Mouse (Mus musculus): Measurements from ENCODE around the gene Mfsd12. TPM values are rescaled to one million over a fixed set of nuclear protein-coding genes. Genes with fewer than 3 reads are reported as not detected.
A peak's percentile ranks its signal among the peaks of the same experiment; 100 is the strongest.

Mfsd12 gene
- polyA plus RNA-seq, 1 experiment from 2014 or later: 8.4 TPM

DNA sequence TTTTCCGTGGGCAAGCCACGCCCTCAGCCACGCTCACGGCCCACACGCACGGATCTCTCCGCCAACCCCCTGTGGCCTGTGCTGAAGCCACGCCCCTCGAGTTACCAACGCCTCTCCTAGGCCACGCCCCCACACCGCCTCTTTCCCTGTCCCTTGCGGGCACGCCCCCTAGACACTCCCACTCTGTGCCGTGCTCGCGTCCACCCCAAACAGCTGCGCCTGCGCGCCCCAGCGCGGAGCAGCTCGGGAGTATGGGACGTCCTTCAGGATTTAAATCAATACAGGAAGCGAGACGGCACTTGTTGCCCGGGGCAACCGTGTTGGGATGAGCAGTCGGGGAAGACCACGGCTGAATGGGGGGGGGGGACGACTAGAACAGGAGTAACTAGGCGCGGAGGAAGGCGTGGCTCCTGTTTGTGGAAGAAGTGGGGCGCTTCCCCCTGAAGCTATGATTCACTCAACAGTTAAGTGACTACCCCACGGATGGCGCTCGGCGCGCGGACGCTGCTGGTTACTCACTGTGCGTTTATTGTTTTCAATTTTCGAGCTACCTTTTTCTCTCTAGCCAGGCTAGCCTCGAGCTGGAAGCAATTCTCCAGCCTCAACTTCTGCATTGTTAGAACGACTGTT lies 21.4 kb downstream of the Mfsd12 start:
- H3K4me2 ChIP-seq: peak overlapping the region; percentile 53
- H3K36me3 ChIP-seq (replicated peaks): peaks cover 22% of the 10 kb centered on the region
- peak; percentile 96 for ATAC-seq (ENCODE audit: low FRiP score)
- peak overlapping the region; percentile 97 for H3K9ac ChIP-seq
- peaks cover 28% of the 10 kb centered on the region for H3K4me1 ChIP-seq
- under 1% methylated on average over 46 of the region's 46 CpGs for WGBS
- no peaks in the 10 kb centered on the region for H3K9me3 ChIP-seq
- H3K4me3 ChIP-seq (replicated peaks): peak overlapping the region; percentile 88
- 0 out of 2 replicates have a peak, but pooled peaks cover 5% of the 10 kb centered on the region for H3K27me3 ChIP-seq
- H3K27ac ChIP-seq: peak overlapping the region; percentile 82

DNA sequence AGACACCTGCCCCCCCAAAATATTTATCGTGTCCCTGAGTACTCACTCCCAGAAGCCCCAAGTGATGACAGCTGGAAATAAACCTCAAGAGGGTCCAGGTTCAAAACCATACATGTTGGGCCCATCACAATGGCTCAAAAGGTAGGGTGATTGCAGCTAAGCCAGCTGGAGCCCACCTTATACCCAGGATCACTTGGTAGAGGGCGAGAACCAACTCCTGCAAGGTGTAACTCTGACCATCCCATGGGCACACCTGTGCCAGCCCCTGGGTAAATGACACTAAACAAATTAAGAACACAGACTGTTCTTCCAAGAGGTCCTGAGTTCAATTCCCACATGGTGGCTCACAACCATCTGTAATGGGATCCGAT lies 21.9 kb downstream of the Mfsd12 start:
- peak overlapping the region; percentile 82 for H3K27ac ChIP-seq
- peak overlapping the region; percentile 26 for H3K9ac ChIP-seq
- H3K27me3 ChIP-seq: 0 out of 2 replicates have a peak, but pooled peaks cover 5% of the 10 kb centered on the region
- no peaks in the 10 kb centered on the region for H3K9me3 ChIP-seq
- peaks cover 28% of the 10 kb centered on the region for H3K4me1 ChIP-seq
- H3K36me3 ChIP-seq (replicated peaks): peaks cover 17% of the 10 kb centered on the region
- peak overlapping the region; percentile 88 for H3K4me3 ChIP-seq (replicated peaks)
- ATAC-seq (ENCODE audit: low FRiP score): no peak
- H3K4me2 ChIP-seq: peak overlapping the region; percentile 53
- WGBS: 56% methylated on average over 3 of the region's 3 CpGs

DNA sequence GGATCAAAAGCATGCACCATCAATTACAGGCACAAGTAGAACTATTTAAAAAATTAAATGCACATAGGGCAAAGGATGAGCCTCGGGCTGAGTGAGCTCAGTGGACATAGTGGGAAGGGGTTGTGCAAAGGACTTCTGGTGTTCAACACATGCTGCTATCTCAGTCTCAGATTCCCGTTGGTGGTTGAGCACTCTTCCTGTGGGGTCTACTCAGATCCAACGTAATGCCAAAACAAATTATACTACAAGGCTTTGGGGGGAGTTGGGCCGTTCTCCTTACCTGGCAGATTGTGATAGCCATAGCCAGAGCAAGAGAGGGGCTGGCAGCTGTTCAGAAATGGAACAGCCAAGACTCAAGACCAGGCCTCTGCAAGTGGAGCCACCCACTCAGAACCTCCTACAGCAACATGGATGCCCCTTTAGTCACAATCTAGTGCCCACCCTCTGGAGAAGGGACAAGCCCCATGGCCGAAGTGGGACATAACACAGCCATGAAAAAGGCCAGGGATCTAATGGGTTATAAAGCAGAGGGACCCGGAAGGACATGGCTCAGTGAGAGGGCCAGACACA lies 22.6 kb downstream of the Mfsd12 start:
- Histone ChIP-seq H3K4me2 (no peak overlapping the region), H3K9me3 (no peaks in the 10 kb centered on the region), H3K4me1 (peaks cover 30% of the 10 kb centered on the region), H3K4me3 (replicated peaks) (no peak overlapping the region), H3K27me3 (0 out of 2 replicates have a peak, but pooled peaks cover 5% of the 10 kb centered on the region), H3K9ac (no peak overlapping the region), H3K36me3 (replicated peaks) (peaks cover 12% of the 10 kb centered on the region), H3K27ac (no peak overlapping the region)
- no peak for ATAC-seq (ENCODE audit: low FRiP score)
- 92% methylated on average over 6 of the region's 6 CpGs for WGBS

DNA sequence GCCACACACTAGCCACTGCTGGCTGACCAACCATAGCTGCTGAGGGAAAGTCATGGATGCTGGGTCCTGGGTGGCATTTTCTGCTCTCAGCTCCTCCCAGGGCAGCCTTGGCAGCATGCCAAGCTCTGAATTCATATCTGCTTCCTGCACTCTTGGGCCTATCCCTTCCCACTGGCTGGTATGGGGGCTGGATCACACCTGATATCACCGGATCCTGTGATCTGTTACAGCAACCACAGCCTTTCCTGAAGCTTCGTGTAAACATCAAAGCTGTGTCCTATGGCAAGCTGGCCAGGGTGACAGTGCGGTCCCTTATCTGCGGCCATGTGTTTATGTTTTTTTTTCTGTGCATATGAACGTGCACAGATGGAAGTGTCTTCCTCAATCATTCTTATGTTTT lies 24.7 kb downstream of the Mfsd12 start:
- Histone ChIP-seq H3K4me2 (no peak overlapping the region), H3K36me3 (replicated peaks) (peaks cover 15% of the 10 kb centered on the region), H3K4me1 (peaks cover 27% of the 10 kb centered on the region), H3K4me3 (replicated peaks) (no peak overlapping the region), H3K9ac (no peak overlapping the region), H3K27me3 (0 out of 2 replicates have a peak, but pooled peaks cover 5% of the 10 kb centered on the region), H3K9me3 (no peaks in the 10 kb centered on the region), H3K27ac (no peak overlapping the region)
- ATAC-seq (ENCODE audit: low FRiP score): no peak
- 85% methylated on average over 5 of the region's 5 CpGs for WGBS

DNA sequence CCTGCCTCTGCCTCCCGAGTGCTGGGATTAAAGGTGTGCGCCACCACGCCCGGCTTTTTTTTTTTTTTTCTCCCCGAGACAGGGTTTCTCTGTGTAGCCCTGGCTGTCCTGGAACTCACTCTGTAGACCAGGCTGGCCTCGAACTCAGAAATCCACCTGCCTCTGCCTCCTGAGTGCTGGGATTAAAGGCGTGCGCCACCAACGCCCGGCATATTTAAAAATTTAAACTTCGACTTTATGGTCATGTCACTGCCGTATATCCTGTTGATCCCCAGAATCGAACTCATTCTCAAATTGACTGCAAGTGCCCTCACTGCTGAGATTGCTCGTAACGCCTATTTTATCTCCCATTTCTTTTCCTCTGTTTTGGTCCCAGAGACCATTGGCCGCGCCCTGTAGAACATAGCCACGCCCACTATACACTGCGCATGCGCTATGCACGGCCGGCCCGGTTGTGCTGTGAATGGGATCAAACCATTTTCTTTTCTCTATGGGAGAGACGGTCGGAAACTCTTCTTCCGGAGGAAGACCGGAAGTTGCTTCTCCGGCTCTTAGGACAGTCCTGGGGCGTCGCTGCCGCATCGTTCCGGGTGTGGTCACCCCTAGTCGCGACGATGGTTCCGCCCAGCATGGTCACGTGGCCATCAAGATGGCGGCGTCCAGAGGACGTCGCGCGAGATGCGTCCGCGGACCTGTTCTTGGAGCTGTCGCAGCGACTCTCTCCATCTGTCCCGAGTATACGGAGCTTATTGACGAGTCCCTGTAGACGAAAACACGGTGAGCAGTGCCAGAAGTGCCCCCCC lies 26.7 kb downstream of the Mfsd12 start, which contains the start of the genes Dohh and Gm48551:
Dohh (plus strand) TSS at position 627 of the 803 bp plus-strand sequence.
Gm48551 (plus strand) TSS at position 665 of the 803 bp plus-strand sequence.
- peak within 1 kb of the TSS; percentile 80 for H3K27ac ChIP-seq
- ATAC-seq (ENCODE audit: low FRiP score): peak; percentile 95
- peak within 1 kb of the TSS; percentile 93 for H3K4me2 ChIP-seq
- H3K4me3 ChIP-seq (replicated peaks): peak within 1 kb of the TSS; percentile 77
- WGBS: 8% methylated on average over 53 of the region's 54 CpGs
- 0 out of 2 replicates have a peak, but pooled peaks cover 5% of the 10 kb centered on the region for H3K27me3 ChIP-seq
- H3K36me3 ChIP-seq (replicated peaks): peaks cover 31% of the 10 kb centered on the region
- H3K9ac ChIP-seq: peak within 1 kb of the TSS; percentile 81
- H3K9me3 ChIP-seq: no peaks in the 10 kb centered on the region
- H3K4me1 ChIP-seq: peaks cover 18% of the 10 kb centered on the region

DNA sequence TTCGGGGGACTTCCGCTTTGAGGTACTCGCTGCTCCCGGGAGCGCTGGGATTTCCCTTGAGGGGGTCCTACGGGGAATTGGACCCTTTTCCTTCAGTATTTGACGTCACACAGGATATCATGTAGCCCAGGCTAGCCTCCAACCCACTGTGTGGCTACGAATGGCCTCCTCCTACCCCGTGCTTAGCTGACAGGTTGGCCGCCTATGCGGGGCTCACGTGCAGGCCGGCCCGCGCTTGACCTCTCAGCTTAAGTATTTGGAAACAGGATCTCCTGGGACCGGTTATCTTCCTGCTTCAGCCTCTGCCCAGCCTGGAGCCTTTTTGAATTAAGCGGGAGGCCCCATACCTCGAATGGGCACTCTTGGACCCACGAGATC lies 27.3 kb downstream of the Mfsd12 start:
- Histone ChIP-seq H3K9ac (peak overlapping the region; percentile 81), H3K27ac (peak overlapping the region; percentile 80), H3K4me3 (replicated peaks) (peak overlapping the region; percentile 77), H3K4me1 (peaks cover 20% of the 10 kb centered on the region), H3K27me3 (0 out of 2 replicates have a peak, but pooled peaks cover 5% of the 10 kb centered on the region), H3K4me2 (peak overlapping the region; percentile 93), H3K36me3 (replicated peaks) (peaks cover 31% of the 10 kb centered on the region), H3K9me3 (no peaks in the 10 kb centered on the region)
- peak; percentile 39 for ATAC-seq (ENCODE audit: low FRiP score)
- WGBS: under 1% methylated on average over 19 of the region's 19 CpGs

DNA sequence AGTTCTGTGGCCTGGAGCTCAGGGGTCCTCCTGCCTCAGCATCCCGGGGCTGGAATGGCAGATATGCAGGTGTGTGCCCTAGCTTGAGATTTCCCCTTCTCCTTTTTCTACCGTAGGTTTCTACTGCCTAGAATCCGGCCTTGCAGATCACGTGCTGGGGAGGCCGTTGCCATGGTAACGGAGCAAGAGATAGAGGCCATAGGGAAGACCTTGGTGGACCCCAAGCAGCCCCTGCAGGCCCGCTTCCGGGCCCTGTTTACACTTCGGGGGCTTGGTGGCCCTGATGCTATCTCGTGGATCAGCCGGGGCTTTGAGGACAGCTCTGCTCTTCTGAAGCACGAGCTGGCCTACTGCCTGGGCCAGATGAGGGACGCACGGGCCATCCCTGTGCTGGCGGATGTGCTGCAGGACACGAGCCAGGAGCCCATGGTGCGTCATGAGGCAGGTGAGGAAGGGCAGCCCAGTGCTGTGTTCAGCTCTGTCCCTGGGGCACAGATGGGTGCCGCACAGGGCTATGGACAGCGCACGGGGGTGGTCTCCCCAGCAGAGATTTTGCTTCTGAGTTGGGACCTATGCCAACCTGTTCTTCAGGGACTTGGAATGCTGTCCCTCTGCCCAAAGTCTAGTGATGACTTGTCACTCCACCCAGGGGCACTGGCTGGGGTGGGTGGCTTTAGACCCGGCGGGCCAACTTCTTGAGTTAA lies 28.5 kb downstream of the Mfsd12 start:
- Histone ChIP-seq H3K4me3 (replicated peaks) (peak overlapping the region; percentile 77), H3K9ac (no peak overlapping the region)

DNA sequence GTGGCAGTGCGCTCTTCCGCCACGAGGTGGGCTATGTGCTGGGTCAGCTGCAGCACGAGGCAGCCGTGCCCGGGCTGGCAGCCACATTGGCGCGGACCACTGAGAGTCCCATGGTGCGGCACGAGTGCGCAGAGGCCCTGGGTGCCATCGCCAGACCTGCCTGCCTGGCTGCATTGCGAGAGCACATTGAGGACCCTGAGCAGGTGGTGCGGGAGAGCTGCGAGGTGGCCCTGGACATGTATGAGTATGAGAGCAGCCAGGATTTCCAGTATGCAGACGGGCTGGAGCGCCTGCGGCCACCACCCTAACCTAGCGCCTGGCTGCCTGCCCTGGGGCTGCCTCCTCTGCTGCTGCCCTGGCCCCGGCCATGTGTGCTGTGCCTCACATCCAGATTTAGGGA lies 30.4 kb downstream of the Mfsd12 start:
- WGBS: 93% methylated on average over 20 of the region's 20 CpGs
- Histone ChIP-seq H3K36me3 (replicated peaks) (peaks cover 35% of the 10 kb centered on the region), H3K4me2 (no peak overlapping the region), H3K4me3 (replicated peaks) (no peak overlapping the region), H3K9ac (no peak overlapping the region), H3K4me1 (peaks cover 23% of the 10 kb centered on the region), H3K27ac (no peak overlapping the region), H3K9me3 (no peaks in the 10 kb centered on the region), H3K27me3 (no peaks in the 10 kb centered on the region)
- ATAC-seq (ENCODE audit: low FRiP score): no peak

More for the DNA sequence above, 28.5 kb downstream of the Mfsd12 start:
- Histone ChIP-seq H3K4me2 (peak overlapping the region; percentile 93), H3K27me3 (0 out of 2 replicates have a peak, but pooled peaks cover 5% of the 10 kb centered on the region), H3K4me1 (peaks cover 21% of the 10 kb centered on the region), H3K27ac (no peak overlapping the region), H3K36me3 (replicated peaks) (peaks cover 31% of the 10 kb centered on the region), H3K9me3 (no peaks in the 10 kb centered on the region)
- no peak for ATAC-seq (ENCODE audit: low FRiP score)
- 86% methylated on average over 22 of the region's 22 CpGs for WGBS

DNA sequence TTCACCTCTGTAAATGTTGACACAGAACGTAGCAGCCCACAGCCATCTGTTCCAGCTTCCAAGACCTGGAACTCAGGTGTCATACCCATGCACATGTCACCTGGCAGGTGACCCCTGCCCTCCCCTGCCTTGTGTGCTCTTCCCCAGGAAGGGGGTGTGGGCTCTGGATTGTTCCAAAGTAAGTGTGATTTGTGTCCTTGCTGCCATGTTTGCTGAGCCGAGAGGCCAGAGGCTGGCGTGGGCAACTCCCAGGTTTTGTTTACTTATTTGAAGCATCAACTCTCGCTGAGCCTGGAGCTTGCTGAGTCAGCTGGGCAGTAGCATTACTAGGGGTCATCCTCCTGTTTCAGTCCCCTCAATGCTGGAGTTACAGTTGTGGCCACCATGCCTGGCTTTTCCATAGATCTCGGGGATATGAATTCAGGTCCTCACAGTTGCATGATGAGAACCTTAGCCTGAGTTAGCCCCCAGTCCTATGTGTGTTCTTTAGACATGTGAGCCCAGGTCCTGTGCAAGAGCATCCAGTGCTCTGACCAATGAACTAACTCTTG lies 31.3 kb downstream of the Mfsd12 start, which contains the start of gene Gm48552:
Gm48552 (plus strand) TSS at position 501 of the 551 bp plus-strand sequence.
- Histone ChIP-seq H3K4me2 (no peak within 1 kb of the TSS), H3K9me3 (no peaks in the 10 kb centered on the region), H3K4me3 (replicated peaks) (no peak within 1 kb of the TSS), H3K27me3 (no peaks in the 10 kb centered on the region), H3K9ac (0 out of 2 replicates have a peak within 1 kb of the TSS, but pooled peaks have one; percentile 12), H3K4me1 (peaks cover 31% of the 10 kb centered on the region), H3K36me3 (replicated peaks) (peaks cover 35% of the 10 kb centered on the region), H3K27ac (0 out of 2 replicates have a peak within 1 kb of the TSS, but pooled peaks have one; percentile 25)
- no peak for ATAC-seq (ENCODE audit: low FRiP score)
- WGBS: 87% methylated on average over 5 of the region's 5 CpGs

DNA sequence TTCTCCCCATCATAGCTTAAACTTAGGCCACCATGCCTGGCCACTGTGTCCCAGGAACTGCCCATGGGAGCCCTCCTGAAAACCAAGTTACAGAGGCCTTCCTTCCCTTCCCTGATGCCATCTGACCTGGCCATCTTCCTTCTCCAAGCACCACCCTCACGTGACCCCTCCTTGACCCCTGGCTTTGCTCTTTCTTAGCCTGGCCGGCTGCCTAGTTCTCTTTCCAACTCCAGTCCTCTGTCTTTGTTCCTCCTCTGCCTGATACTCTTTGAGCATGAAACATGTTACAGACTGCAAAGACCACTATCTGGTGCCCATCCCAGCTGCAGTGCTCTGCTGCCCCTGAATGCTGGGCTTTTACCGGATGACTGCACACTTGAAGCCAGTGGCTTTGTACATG lies 32.1 kb downstream of the Mfsd12 start:
- Histone ChIP-seq H3K4me2 (no peak overlapping the region), H3K9ac (0 out of 2 replicates have a peak overlapping the region, but pooled peaks have one; percentile 12), H3K36me3 (replicated peaks) (peaks cover 35% of the 10 kb centered on the region), H3K4me1 (peaks cover 37% of the 10 kb centered on the region), H3K4me3 (replicated peaks) (no peak overlapping the region), H3K27me3 (no peaks in the 10 kb centered on the region), H3K27ac (0 out of 2 replicates have a peak overlapping the region, but pooled peaks have one; percentile 25), H3K9me3 (no peaks in the 10 kb centered on the region)
- no peak for ATAC-seq (ENCODE audit: low FRiP score)
- WGBS: 54% methylated on average over 3 of the region's 3 CpGs

All from forebrain, embryonic 12.5 days (tissue).